ENCODE assay signal across 15 mouse cellular contexts in the genomic region with DNA sequence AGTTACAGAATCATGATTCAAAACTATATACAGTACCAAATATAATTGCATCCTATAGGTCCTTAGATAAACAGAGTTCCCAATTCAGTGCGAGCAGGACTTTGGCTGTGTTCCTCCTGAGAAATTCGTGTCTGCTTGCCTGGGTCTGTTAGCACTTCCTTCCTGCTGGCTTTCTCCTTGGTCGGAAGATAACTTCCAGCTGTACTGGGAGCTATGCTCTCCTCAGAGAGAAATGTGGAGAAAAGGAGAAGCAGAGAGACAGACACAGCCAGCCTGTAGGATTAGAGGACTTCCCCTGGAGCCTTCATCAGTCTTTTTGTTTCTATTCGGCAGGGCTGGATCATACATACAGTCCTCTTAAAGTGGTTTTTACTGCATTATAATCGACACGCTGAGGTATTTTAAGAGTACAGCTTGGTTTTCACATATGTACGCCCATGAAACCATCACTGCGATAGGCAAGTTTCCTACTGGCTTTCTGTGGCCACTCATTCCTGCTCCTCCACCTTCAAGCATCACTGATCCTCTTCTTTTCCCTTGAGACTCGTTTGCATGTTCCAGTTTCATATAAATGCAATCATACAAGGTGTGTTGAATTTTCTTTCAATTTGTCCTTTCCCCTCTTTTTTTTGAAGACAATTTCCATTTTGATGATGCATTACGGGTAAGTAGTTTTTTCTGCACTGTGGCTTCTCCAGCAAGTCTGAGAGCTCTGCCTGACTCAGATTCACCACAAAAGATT. TPM values are rescaled to one million over a fixed set of nuclear protein-coding genes. Genes with fewer than 3 reads are reported as not detected.
DNase-seq lines count a peak whose midpoint lies in the region; ATAC-seq and TF ChIP-seq lines count a peak whose summit lies in the region.
"Had no signal": no experiment of that assay in that cellular context is flagged by ENCODE, and none has a peak within 500 bp of the region (broad histone marks: within the 10 kb centered on the region; RNA-seq: fewer than 3 reads in every experiment).

No protein-coding gene starts in this region.

- H3K36me3 ChIP-seq in heart, embryonic 15.5 days: no peaks in the 10 kb centered on the region
- no peaks in the 10 kb centered on the region for H3K36me3 ChIP-seq in lung, postnatal 0 days (ENCODE audit: insufficient read depth, low read length)

- no peak for DNase-seq in heart, postnatal 25 days (ENCODE audit: low spot score)
- DNase-seq in lung, postnatal 10 days: peak; percentile 14
- DNase-seq in lung, postnatal 0 days (ENCODE audit: low spot score): no peak
- no peak for DNase-seq in left cerebral cortex, adult 9 months (ENCODE audit: low spot score in 2 of 2)
- no peak for DNase-seq in cerebellum, postnatal 4 days (ENCODE audit: low spot score in 2 of 2)
- DNase-seq: adrenal gland, adult 2 months; embryo, embryonic 11 days; gastrocnemius, postnatal 36 days; left cerebral cortex, postnatal 4 days; lung, postnatal 14 days; right cerebral cortex, postnatal 14 days; thymus, postnatal 4 days had no signal

- 0 out of 2 replicates have a peak overlapping the region, but pooled peaks have one; percentile 8 for H3K4me2 ChIP-seq in heart, embryonic 15.5 days
- H3K4me2 ChIP-seq in lung, postnatal 0 days (replicated peaks; ENCODE audit: low read depth, low read length): no peak overlapping the region

- peaks cover 16% of the 10 kb centered on the region for H3K4me1 ChIP-seq in heart, embryonic 15.5 days (replicated peaks)
- H3K4me1 ChIP-seq in lung, postnatal 0 days (ENCODE audit: insufficient read depth, low read depth, low read length): no peaks in the 10 kb centered on the region

- no peaks in the 10 kb centered on the region for H3K9me3 ChIP-seq in heart, embryonic 15.5 days (replicated peaks)
- H3K9me3 ChIP-seq in lung, postnatal 0 days (ENCODE audit: low read length): no peaks in the 10 kb centered on the region

- intact Hi-C loops in heart, postnatal 25 days (cut with DNase I): no loop called here

- no peak overlapping the region for H3K9ac ChIP-seq in heart, embryonic 15.5 days
- no peak overlapping the region for H3K9ac ChIP-seq in lung, postnatal 0 days (replicated peaks; ENCODE audit: low read depth)

- ATAC-seq in heart, embryonic 15.5 days (replicated peaks; ENCODE audit: insufficient number of reproducible peaks, insufficient read depth, low FRiP score, low read depth): no peak
- ATAC-seq in lung, postnatal 0 days: no peak
- peak; percentile 43 to 58 for ATAC-seq in hematopoietic stem cell, adult 5-6 weeks (replicated peaks in 1 of 2; ENCODE audit: insufficient read depth in 1 of 2, low FRiP score in 2 of 2, low TSS enrichment in 1 of 2, low read depth in 1 of 2, poor library complexity in 2 of 2, severe bottlenecking in 2 of 2)
- ATAC-seq: hindbrain, embryonic 16.5 days had no signal

- 0 out of 2 replicates have a peak overlapping the region, but pooled peaks have one; percentile 9 for H3K27ac ChIP-seq in heart, embryonic 15.5 days
- H3K27ac ChIP-seq in lung, postnatal 0 days (ENCODE audit: low read length): no peak overlapping the region

- H3K27me3 ChIP-seq in heart, embryonic 15.5 days: no peaks in the 10 kb centered on the region
- H3K27me3 ChIP-seq in lung, postnatal 0 days (replicated peaks; ENCODE audit: insufficient read depth, low read length): 0 out of 2 replicates have a peak, but pooled peaks cover 3% of the 10 kb centered on the region

- no peak overlapping the region for H3K4me3 ChIP-seq in heart, embryonic 15.5 days
- H3K4me3 ChIP-seq in lung, postnatal 0 days (ENCODE audit: low read depth, low read length): no peak overlapping the region

- 60% methylated on average over 10 of the region's 10 CpGs for WGBS in heart, embryonic 15.5 days
- 57% methylated on average over 10 of the region's 10 CpGs for WGBS in lung, postnatal 0 days

- no peak for TF ChIP-seq EP300 in lung, postnatal 0 days (IDR thresholded peaks at IDR 0.05)

- TF ChIP-seq CTCF in lung, postnatal 0 days (IDR thresholded peaks at IDR 0.05): no peak

RNA-seq across cellular contexts. Expression of a gene that starts 8.3 kb away (rescaled TPM):
- polyA plus RNA-seq in heart, embryonic 15.5 days (2015; fragmentation: Nextera tagmentation; extraction: Ambion mirVana): 17.1 and 28.4 TPM in 2 replicates
- total RNA-seq in heart, postnatal 25 days (2021): 10 to 100 TPM; 37.1 to 38.5 TPM
- polyA plus RNA-seq in lung, postnatal 0 days (2015; fragmentation: Nextera tagmentation; extraction: Ambion mirVana): 35.9 and 40.5 TPM in 2 replicates
- 128 and 160 TPM in 2 replicates for total RNA-seq in hematopoietic stem cell, adult 5-6 weeks (2017)

Comparison
In these comparisons a context has a peak if more than half of its experiments do, and no peak if none do; other contexts are left out.
1. ATAC-seq: peak in hematopoietic stem cell, adult 5-6 weeks (2 of 2); none in heart, embryonic 15.5 days (single experiment) and lung, postnatal 0 days (single experiment).